Mouse (Mus musculus): ENCODE results near the gene Abo. TPM values are rescaled to one million over a fixed set of nuclear protein-coding genes. Genes with fewer than 3 reads are reported as not detected.
"Not testable (repeated sequence)": the region's sequence is repeated elsewhere in the genome, so short reads cannot be mapped to it uniquely, and the experiment has no call there.

Abo gene
- not detected for total RNA-seq (2021)
- long read RNA-seq, experiment 1: 0 reads
- long read RNA-seq, experiment 2: 0 reads

- no peak for DNase-seq (ENCODE audit: low spot score in 2 of 2)
These were observed at the start of gene Abo for GRCm38 (mm10) chr2:26864879-26865278. TSS of gene Abo (minus strand) at chr2:26864979.

DNA sequence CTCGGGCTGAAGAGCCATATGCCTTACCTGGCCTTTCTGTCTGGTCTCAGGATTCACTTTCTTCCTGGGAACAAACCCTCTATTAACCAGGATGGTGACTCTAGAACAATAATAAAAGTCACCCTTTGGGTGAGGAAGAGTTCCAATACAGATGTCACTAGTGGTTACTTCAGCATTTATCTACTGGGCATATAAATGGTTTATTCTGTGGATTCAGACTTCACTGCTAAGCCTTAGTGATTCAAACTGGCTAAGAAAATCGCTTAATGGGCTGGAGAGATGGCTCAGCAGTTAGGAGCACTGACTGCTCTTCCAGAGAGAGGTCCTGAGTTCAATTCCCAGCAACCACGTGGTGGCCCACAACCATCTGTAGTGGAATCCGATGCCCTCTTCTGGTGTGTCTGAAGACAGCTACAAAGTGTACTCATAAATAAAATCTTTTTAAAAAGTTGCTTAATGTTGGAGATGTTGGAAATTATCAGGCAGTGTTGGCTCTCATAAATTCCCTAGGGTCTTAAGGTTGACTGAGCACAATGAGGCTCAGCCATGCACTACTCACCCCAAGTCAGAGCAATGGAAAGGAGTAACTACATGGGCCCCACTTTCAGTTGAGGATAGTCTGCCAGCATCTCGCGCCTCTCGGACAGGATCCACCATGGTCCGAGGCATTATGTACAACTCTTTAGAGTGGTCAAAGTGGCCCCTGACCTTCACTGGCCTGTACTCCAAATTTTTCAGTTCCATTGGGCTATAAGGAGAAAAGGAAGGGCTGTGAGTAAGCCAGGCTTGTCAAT lies 49.6 kb upstream of the Abo start:
- DNase-seq (ENCODE audit: low spot score in 2 of 2): no peak

GRCm38 (mm10) chr2:26913416-26914147 lies 48.8 kb upstream of the Abo start:
- no peak for DNase-seq (ENCODE audit: low spot score in 2 of 2)

DNA sequence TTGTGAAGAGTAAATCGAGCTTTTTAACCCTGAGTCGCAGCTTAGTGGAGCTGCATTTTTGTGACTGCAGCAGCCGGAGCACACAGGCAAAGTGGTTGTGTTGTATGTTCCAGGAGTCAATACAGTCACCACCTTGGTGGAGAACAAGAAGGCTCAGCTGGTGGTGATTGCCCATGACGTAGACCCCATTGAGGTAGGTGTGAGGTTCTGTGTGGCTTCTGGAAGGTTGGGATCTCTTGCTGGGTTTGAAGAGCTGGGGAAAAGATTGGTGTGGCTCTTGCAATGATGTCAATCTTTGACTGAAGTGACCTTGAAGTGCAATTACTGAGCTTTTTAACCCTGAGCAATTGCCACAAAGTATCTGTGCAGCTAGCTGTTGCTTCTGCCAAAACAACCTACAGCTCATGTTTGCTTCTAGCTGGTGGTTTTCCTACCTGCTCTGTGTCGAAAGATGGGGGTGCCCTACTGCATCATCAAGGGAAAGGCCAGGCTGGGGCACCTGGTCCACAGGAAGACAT lies 47.5 kb upstream of the Abo start:
- no peak for DNase-seq (ENCODE audit: low spot score in 2 of 2)

- peak; percentile 39 to 51 for DNase-seq (ENCODE audit: low spot score in 2 of 2)
These were observed 46.4 kb upstream of the Abo start for GRCm38 (mm10) chr2:26910994-26911765.

DNA sequence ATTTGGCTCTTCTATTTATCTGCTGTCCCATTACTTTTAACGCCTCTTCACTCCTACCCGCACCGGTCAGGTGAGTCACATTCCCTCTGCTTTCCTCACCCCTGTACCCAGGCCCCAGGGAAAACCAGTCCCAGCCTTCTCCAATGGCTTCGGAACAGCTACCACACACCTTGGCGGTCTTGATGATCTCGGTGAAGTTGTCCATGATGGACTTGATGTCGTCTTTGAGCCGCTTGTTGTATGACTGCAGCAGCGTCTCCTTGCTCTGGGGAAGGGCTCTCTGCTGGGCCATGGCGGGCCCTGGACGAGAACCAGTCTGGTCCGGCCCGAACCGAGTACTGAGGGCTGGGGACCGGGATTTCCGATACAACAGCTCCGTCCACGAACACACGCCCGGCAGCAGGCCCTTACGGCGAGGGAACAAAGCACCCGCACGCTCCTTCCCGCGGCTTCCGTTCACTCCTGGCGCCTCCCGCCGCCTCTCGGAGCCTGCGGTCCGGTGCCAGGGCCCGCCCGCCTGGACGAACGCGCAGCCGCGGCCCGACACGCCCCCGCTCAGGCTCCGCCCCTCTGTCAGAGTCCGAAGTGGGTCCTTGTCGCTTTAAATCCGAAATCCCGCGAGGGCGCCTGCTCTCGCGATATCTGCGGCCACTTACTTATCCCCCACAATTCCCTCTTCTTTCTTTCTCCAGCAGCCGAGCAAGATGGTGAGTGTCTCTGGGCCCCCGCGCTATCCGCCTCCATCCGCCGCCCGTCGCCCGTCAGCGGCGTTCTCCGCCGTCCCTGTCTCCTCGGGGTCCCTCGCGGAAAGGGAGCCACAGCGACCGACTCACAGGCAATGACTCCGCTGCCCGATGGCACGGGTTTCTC lies 45.6 kb upstream of the Abo start, which contains the start of the genes Med22 and Rpl7a:
Gene Med22 (minus strand): TSS at position 554 of the 870 bp plus-strand sequence.
Gene Rpl7a (plus strand): TSS at position 641 of the 870 bp plus-strand sequence.
- peak; percentile 100 for DNase-seq (ENCODE audit: low spot score in 2 of 2)

- no peak for DNase-seq (ENCODE audit: low spot score in 2 of 2)
These were observed 44.6 kb upstream of the Abo start for GRCm38 (mm10) chr2:26909387-26909784.

GRCm38 (mm10) chr2:26908710-26909386 lies 44.1 kb upstream of the Abo start:
- no peak for DNase-seq (ENCODE audit: low spot score in 2 of 2)

GRCm38 (mm10) chr2:26907109-26907508 lies 42.3 kb upstream of the Abo start:
- no peak for DNase-seq (ENCODE audit: low spot score in 2 of 2)

DNA sequence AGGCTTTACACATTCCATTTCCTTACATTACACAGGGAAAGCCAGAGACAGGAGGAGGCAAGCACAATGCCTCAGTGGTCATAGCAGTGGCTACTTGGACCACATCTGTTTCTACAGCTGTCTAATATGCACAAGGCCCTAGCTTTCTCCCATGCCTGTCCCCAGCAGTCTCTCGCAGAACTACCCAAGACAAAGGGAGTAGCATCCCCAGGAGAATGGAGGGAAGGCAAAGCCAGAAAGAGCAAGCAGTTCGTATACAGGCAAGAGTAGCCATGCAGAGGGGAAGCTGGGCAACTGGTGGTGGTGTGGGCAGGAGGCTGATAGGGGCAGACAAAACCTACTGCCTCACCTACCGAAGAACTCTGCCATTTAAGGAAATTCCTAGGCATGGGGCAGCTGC lies 41.7 kb upstream of the Abo start:
- DNase-seq (ENCODE audit: low spot score in 2 of 2): no peak

DNA sequence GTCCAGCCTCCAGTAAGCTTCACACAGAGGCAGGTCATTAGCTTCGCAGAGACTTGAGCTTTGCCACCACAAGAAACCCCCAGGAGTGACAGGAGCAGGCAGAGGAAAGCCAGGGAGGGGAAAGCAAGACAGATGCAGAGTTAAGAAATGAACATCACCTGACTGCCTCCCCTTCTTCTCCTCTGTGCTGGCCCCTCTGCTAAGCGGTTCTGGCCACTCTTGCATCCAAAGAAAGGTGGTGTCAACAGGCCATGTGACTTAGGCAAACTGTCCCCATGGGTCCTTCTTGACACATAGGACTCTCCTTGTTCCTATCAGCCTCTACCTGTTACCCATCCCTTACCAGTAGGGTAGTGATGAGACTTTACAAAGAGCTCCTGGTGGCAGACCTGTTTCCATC lies 41.2 kb upstream of the Abo start:
- no peak for DNase-seq (ENCODE audit: low spot score in 2 of 2)

DNA sequence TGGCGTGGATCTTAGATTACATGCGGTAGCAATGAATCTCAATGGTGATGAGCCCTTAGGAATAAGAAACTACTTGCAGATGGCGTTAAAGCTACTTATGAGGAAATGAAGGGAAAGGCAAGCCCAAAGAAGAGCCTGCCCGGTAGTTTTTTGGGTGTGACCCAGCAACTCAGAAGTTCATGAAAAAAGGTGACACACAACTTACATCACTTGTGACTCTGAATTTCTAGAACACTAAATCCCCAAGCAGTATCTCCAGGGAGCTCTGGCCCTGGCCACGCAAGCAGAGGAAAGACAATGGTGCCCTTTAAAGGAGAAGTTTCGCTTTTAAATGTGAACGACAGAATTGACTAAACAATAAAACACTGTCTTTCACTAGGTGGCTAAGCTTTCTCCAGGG lies 38.5 kb upstream of the Abo start:
- DNase-seq (ENCODE audit: low spot score in 2 of 2): no peak

DNA sequence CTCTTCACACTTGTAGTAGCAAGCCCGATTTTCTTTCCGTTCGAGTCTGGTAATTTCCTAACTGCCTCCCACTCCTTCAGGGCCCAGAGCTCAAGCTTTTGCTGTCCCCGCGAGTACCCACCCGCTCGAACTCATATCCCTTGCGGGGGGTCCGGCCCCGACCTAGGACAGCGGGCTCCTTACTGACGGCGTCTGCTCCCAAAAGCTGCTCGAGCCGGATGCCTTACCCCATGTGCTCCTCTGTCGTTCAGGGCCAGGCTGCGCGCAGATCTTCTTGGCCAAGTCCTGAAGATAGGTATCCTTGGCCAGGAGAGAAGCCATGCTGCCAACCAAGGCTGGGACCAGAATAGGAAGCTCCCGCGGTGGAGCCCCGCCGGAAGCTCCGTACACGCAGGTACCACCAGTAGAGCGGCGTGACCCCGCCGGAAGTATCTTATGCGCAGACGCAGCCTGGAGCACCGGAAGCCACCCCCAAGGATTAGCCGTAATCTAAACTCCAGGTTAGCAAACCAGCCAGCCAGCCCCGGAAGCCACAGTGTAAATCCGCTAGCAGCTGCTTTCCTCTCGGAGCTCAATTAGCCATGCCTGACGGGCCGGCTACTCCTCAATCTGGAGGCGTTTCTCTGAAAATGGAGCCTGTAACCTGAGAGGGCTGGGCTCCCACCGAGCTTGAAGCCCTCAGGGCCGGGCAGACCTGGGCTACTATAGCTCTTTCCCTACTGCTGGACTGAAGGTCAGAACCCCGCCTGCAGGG lies 37.9 kb upstream of the Abo start, which contains the start of gene Surf6:
Gene Surf6 (minus strand): TSS at position 413 of the 754 bp plus-strand sequence.
- peak; percentile 96 to 98 for DNase-seq (ENCODE audit: low spot score in 2 of 2)

DNA sequence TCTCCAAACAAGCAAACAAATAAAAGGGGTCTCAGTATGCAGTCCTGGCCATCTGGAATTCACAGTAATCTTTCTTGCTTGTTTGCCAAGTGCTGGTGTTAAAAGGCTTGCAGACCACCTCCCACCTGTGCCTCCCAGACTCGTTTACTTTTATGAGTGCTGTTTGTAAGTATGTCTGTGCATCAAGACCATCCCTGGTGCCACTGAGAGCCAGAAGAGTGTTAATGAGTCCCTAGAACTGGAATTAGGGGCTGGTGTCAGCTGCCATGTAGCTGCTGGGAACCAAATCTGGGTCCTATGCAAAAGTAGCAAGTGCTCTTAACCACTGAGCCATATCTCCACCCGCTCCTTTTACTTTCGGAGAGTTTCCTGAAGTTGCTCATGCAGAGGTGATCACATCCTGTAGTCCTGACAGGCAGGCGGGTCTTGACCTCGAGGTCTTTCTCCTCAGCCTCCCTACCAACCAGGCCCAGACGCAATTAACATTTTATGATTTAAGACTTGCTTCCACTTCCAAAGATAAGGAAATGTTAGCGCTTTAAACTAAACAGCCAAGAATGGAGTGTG lies 37.1 kb upstream of the Abo start:
- no peak for DNase-seq (ENCODE audit: low spot score in 2 of 2)

DNA sequence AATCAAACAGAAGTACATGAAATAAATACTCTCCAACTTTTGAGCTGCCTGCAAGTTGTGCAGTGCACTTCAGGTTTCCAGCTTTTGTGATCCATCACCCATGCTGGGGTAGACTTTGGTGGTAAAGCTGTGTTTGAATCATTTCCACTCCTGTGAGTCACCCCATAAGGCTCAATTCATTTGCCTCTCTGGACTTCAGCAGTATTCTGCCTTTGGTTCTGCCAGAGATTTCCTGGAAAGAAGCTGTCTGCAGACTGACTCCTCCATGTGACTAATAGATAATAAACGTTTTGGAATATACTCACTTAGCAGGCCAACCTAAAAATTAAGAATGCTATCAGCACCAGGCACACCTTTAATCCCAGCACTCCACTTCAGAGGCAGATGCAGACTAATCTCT lies 36.0 kb upstream of the Abo start:
- DNase-seq (ENCODE audit: low spot score in 2 of 2): no peak

DNA sequence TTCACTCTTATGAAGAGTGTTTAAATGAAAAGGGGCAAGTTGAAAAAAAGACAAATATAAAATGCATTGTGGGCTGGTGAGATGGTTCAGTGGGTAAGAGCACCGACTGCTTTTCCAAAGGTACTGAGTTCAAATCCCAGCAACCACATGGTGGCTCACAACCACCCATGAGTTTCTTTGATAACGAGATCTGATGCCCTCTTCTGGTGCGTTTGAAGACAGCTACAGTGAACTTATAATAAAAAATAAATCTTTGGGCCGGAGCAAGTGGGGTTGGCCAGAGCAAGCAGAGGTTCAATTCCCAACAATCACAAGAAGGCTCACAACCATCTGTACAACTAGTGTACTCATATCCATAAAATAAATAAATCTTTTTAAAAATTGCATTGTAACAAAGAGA lies 31.1 kb upstream of the Abo start:
- DNase-seq (ENCODE audit: low spot score in 2 of 2): no peak

- DNase-seq (ENCODE audit: low spot score in 2 of 2): not testable (repeated sequence)
These were observed 21.4 kb upstream of the Abo start for GRCm38 (mm10) chr2:26886170-26886569.

DNA sequence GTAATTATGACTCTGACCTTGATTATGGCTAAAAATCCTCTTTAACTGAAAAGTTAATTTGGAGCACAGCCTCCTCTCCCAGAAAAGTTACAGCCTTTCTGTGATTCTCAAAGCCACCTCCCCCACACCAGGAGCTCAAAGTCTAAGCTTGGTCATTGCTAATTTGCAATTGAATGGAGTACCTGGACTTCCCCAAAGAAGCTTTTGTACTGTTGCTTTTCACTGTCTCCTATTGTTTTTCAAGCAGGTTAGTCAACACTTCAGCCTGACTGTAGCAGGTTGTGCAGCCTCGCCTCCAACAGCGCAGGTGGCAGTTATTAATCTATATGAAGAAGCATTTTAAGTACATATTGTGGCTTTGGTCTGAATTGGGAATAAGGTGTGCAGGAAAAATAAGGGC lies 20.8 kb upstream of the Abo start:
- DNase-seq (ENCODE audit: low spot score in 2 of 2): not testable (repeated sequence)

DNA sequence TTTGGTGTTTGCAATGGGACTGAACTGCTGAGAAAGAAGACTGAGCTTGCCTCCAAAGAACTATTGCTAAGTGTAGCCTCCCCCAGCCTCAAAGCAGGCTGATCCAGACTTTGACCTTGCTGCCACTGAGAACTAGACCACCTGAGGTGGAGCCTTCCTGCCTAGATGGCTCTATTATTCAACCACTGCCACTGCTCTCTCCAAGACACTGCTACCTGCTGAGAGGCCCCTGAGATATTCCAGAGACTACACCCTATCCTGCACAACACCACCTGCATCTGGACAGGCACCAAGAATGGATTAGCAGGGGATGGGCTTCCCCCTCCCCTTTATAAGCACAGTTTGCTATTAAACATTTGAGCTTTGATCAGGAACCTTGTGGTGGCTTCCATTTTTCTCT lies 13.8 kb upstream of the Abo start:
- no peak for DNase-seq (ENCODE audit: low spot score in 2 of 2)

Data from left cerebral cortex, adult 18-20 months (tissue).